Mouse (Mus musculus): ENCODE measurements at regions not wholly inside any gene's neighbourhood (a gene's known extent, or its start where the extent isn't known, plus 50 kb on each side); places are given as distances from the start of the nearest gene placed in this dataset.

GRCm38 (mm10) chr1:128734857-128735256 lies 142.8 kb upstream of the Cxcr4 start:
- TF ChIP-seq CTCF (IDR thresholded peaks at IDR 0.05; ENCODE audit: low read depth) (no peak), EP300 (IDR thresholded peaks at IDR 0.05; ENCODE audit: low read depth) (no peak)

Measured in liver, embryonic 14.5 days (tissue).